Mouse (Mus musculus): ENCODE measurements around the gene Bloc1s6. TPM values are rescaled to one million over a fixed set of nuclear protein-coding genes. Genes with fewer than 3 reads are reported as not detected.

Bloc1s6 gene
- total RNA-seq (2021) = 10 to 100 TPM; 16.4 to 22.7 TPM

- DNase-seq = peak; percentile 93 to 97
- intact Hi-C loops (cut with DNase I) = loop anchor here (1.0 kb wide), 1 partner anchor 36 kb away; the partner anchor contains the start of gene Slc30a4
Measured at GRCm38 (mm10) chr2:122737894-122738830, at the start of gene Bloc1s6. Gene Bloc1s6 (plus strand): TSS chr2:122738503.

- DNase-seq = no peak
- intact Hi-C loops (cut with DNase I) = no loop called here
Measured at GRCm38 (mm10) chr2:122697526-122697925, 40.8 kb upstream of the Bloc1s6 start.

- no peak for DNase-seq
- intact Hi-C loops (cut with DNase I) = no loop called here
Measured at GRCm38 (mm10) chr2:122701012-122701411, 37.3 kb upstream of the Bloc1s6 start.

GRCm38 (mm10) chr2:122701871-122702180 is 36.5 kb upstream of the Bloc1s6 start:
- intact Hi-C loops (cut with DNase I) = loop anchor here (1.0 to 2.0 kb wide), 2 partner anchors 36 to 63 kb away; partner anchors contain the start of genes Bloc1s6 and Sqor
- DNase-seq = no peak

GRCm38 (mm10) chr2:122702181-122703036 is 35.9 kb upstream of the Bloc1s6 start, which contains the start of gene Slc30a4:
Gene Slc30a4 (minus strand): TSS chr2:122702663.
- intact Hi-C loops (cut with DNase I) = loop anchor here (1.0 to 2.0 kb wide), 2 partner anchors 36 to 62 kb away; partner anchors contain the start of genes Bloc1s6 and Sqor
- DNase-seq = peak; percentile 80 to 82

GRCm38 (mm10) chr2:122704572-122704971 is 33.7 kb upstream of the Bloc1s6 start:
- DNase-seq = no peak
- intact Hi-C loops (cut with DNase I) = no loop called here

GRCm38 (mm10) chr2:122708080-122708479 is 30.2 kb upstream of the Bloc1s6 start:
- DNase-seq = no peak

GRCm38 (mm10) chr2:122709156-122709555 is 29.1 kb upstream of the Bloc1s6 start:
- intact Hi-C loops (cut with DNase I) = no loop called here
- DNase-seq = no peak

More at GRCm38 (mm10) chr2:122708080-122708479, 30.2 kb upstream of the Bloc1s6 start:
- intact Hi-C loops (cut with DNase I) = no loop called here

GRCm38 (mm10) chr2:122711911-122712310 is 26.4 kb upstream of the Bloc1s6 start:
- no peak for DNase-seq
- intact Hi-C loops (cut with DNase I) = no loop called here

- intact Hi-C loops (cut with DNase I) = no loop called here
- no peak for DNase-seq
Measured at GRCm38 (mm10) chr2:122712848-122713247, 25.5 kb upstream of the Bloc1s6 start.

GRCm38 (mm10) chr2:122715148-122715692 is 23.1 kb upstream of the Bloc1s6 start:
- intact Hi-C loops (cut with DNase I) = no loop called here
- no peak for DNase-seq

- no peak for DNase-seq
- intact Hi-C loops (cut with DNase I) = no loop called here
Measured at GRCm38 (mm10) chr2:122716301-122716842, 21.9 kb upstream of the Bloc1s6 start.

GRCm38 (mm10) chr2:122719232-122719631 is 19.1 kb upstream of the Bloc1s6 start:
- intact Hi-C loops (cut with DNase I) = no loop called here

GRCm38 (mm10) chr2:122720564-122720963 is 17.7 kb upstream of the Bloc1s6 start:
- intact Hi-C loops (cut with DNase I) = no loop called here
- no peak for DNase-seq

More at GRCm38 (mm10) chr2:122719232-122719631, 19.1 kb upstream of the Bloc1s6 start:
- DNase-seq = no peak

- intact Hi-C loops (cut with DNase I) = loop anchor here (1.0 kb wide), 1 partner anchor 28 kb away; no protein-coding TSS in a partner anchor
- DNase-seq = peak in 1 of 2 experiments; percentile 52
Measured at GRCm38 (mm10) chr2:122725604-122726003, 12.7 kb upstream of the Bloc1s6 start.

GRCm38 (mm10) chr2:122731456-122731855 is 6.8 kb upstream of the Bloc1s6 start:
- intact Hi-C loops (cut with DNase I) = no loop called here
- DNase-seq = no peak

GRCm38 (mm10) chr2:122739023-122739422 is 720 bp downstream of the Bloc1s6 start:
- intact Hi-C loops (cut with DNase I) = no loop called here
- no peak for DNase-seq

- DNase-seq = no peak
Measured at GRCm38 (mm10) chr2:122746461-122746860, 8.2 kb downstream of the Bloc1s6 start.

GRCm38 (mm10) chr2:122753739-122754343 is 15.5 kb downstream of the Bloc1s6 start:
- intact Hi-C loops (cut with DNase I) = loop anchor here (1.0 to 10.0 kb wide), 4 partner anchors 29 to 182 kb away; partner anchors contain the start of gene AA467197
- DNase-seq = peak; percentile 52 to 72

More at GRCm38 (mm10) chr2:122746461-122746860, 8.2 kb downstream of the Bloc1s6 start:
- intact Hi-C loops (cut with DNase I) = no loop called here

- no peak for DNase-seq
- intact Hi-C loops (cut with DNase I) = loop anchor here (10.0 kb wide), 3 partner anchors 95 to 385 kb away; partner anchors contain the start of gene AA467197
Measured at GRCm38 (mm10) chr2:122759791-122760190, 21.5 kb downstream of the Bloc1s6 start.
